Mouse (Mus musculus): ENCODE measurements around the gene Afg3l1.
"Not testable (repeated sequence)": the region's sequence is repeated elsewhere in the genome, so short reads cannot be mapped to it uniquely, and the experiment has no call there.

Afg3l1 gene

GRCm38 (mm10) chr8:123467476-123467875 lies 10.2 kb upstream of the Afg3l1 start:
- DNase-seq (ENCODE audit: low spot score): no peak

DNA sequence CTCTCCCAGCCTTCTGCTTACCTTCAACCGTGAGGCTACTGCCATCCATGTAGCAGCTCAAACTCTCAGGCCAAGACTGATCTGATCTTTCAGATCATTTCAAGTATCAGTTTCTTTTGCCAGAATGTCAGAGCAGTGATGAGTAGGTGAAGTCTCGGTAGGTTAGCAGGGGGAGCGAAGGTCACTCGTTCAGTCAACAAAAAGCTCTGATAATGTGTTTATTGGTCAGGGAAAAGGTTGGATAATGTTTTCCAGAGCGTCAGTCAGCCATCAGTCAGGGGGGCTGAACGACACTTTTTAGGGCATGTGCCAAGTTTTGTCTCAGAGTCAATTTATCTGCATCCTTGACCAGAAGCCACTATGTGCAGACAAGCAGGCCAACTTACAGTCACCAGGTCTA lies 4.7 kb upstream of the Afg3l1 start:
- DNase-seq (ENCODE audit: low spot score): not testable (repeated sequence)

DNA sequence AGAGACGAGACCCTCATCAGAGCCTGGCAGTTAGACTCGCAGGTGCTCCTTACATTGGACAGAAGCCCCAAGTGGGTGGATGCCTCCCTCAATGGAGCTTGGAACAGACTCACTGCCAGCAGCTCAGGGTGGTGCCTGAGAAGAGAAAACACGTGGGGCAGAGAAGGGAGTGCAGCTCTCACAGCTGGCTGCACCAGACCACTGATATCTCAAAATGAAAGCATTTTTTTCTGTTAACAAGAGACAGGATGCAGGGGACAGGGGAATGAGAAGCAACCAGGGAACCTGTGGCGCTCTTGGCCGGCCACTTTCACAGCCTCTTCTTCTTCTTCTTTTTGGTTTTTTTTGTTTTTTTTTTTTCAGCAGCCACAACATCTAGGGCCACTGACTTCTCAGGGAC lies 3.2 kb upstream of the Afg3l1 start:
- not testable (repeated sequence) for DNase-seq (ENCODE audit: low spot score)

GRCm38 (mm10) chr8:123476911-123477736 lies 579 bp upstream of the Afg3l1 start:
- peak; percentile 62 for DNase-seq (ENCODE audit: low spot score)

- peak; percentile 59 for DNase-seq (ENCODE audit: low spot score)
Observed at GRCm38 (mm10) chr8:123478456-123479218, 934 bp downstream of the Afg3l1 start.

GRCm38 (mm10) chr8:123482627-123483026 lies 4.9 kb downstream of the Afg3l1 start:
- DNase-seq (ENCODE audit: low spot score): peak; percentile 18

DNA sequence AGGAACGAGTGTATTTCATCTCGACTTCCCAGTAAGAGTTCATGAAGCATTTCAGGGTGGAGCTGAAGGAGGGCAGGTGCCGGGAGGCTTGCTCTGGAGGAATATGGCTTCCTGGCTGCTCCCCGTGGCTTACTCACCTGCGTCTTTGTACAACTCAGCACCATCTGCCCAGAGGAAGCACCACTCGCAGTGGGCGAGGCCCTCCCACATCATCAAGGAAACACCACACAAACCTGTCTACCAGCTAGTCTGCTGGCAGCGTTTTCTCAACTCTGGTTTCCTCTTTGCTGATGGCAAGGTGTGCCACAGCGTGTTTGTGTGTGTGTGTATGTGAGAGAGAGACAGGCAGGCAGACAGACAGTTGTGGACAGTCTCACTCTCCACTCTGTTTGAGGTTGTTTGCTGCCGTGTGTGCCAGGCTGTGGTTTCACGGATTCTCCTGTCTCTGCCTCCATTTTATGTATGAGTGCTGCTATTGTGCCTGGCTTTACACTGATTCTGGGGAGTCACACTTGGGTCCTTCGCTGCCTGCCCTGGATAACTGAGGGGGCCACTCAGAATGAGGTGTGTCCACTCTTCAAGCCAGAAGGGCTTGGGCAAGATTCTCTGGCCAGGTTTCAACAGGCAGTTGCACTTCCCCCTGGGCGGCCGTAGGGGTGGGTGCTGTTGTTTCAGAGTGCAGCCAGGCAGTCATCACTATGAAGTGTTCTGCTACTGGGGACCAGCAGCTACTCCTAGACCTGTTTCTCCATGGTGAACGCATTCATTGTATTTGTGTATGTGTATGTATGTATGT lies 13.8 kb downstream of the Afg3l1 start:
- DNase-seq (ENCODE audit: low spot score): no peak

DNA sequence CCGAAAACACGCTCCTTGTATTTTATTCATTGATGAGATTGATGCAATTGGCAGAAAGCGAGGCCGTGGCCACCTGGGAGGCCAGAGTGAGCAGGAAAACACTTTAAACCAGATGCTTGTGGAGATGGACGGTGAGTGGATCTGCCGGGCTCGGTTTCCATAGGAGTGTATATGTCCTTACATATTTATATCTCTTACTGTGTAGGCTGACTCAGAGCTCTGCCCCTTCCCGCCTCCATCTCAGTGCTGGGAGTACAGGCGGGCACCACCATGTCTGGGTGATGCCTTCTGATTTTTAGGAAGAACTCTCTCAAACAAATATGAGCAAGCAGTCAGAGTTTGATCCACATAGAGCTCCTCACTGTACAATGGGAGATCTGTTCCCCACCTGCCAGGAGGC lies 15.2 kb downstream of the Afg3l1 start:
- DNase-seq (ENCODE audit: low spot score): no peak

DNA sequence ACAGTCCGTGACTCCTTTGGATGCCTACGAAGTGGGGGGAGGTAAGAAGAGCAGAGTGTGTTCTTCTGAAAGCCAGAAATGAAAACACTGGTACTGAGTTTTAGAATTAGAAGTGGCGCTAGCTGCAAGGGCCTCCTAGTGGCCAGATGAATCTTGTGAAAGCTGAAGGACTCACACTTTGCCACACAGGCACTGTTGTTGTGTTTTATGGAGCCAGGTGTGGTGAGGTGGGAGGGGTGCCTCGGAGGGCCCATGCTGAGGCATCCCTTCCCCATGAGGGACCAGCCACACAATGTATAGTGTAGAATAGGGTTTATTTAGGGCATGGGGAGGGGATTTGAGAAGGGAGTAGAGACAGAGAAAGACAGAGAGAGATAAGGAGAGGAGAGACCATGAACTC lies 20.0 kb downstream of the Afg3l1 start:
- DNase-seq (ENCODE audit: low spot score): no peak

DNA sequence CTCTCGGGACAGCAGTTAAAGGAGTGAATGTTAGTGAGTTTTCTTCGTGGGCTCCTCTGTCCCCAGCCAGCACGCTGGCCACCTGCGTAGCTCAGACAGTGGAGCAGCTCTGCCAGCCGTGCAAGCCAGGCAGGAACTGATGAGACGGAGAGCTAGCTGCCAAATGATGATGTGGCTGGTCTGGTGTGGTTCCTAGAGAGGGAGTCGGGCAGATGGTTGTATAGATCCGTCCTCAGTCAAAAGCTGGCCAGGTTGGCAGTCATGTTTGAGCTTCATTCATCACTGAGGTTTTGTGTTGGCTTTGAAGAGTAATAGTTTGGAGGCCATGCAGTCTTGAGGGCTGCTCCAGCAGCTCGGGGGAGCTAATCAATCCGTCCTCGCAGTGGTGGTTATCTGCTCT lies 21.3 kb downstream of the Afg3l1 start:
- no peak for DNase-seq (ENCODE audit: low spot score)

DNA sequence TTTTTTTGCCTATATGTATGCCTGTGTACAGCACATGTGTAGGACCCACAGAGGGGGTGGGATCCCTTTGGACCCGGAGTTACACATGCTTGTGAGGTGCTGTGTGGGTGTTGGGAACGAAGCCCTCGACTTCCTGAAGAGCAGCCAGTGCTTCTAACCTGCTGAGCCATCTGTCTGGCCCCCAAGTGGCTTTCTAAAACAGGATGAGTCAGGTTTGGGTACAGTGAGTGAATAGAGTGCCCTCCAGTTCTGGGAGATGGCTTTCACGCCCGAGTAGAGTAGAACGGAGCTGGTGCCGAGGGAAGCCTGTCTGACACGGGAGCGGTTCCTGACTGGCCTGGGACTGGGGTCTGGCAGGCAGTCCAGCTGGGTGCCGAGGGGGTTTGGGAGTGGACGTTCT lies 21.9 kb downstream of the Afg3l1 start:
- no peak for DNase-seq (ENCODE audit: low spot score)

DNA sequence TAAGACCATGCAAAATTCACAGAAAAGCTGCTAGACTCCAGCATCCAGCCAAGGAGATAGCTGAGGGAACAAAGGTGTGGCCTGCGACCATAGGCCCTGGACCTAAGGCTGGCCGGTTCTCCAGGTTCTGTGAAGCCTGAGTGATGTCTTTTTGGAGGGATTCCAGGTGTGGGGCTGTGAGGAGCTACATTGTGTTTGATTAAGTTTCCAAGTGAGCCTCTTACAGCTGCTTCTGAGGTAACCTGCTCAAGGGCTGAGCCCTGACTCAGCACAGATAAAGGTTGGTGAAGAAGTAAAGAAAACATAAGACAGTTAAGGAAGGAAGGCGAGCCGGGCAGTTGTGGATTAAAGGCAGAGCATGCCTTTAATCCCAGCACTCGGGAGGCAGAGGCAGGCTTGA lies 24.5 kb downstream of the Afg3l1 start:
- DNase-seq (ENCODE audit: low spot score): no peak

DNA sequence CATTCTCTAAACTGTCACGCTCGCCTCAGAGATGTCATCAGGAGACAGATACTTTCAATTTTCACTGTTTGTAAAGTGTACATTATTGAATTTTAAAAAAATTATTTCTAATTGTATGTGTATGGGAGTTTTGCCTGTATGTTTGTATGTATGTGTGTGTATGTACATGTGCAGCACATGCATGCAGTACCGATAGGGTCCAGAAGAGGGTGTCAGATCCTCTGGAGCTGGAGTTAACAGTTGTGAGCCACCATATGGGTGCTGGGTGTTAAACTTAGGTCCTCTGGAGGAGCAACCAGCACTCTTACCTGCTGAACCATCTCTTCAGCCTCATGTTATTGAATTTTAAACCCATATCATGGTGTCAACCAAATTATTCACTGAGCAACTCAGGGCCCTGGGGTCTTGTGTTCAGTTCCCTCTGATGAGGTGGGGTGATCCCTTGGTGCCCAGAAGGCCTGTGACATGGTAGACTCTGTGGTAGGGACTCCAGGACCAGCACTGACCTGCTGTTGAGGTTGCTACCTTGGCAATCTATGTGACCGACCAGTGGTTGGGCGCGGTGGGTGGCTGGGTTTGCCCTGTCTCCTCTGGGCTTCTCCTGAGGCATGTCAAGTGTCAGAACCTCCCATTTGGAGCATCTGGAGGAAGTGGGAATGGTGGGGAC lies 26.2 kb downstream of the Afg3l1 start:
- no peak for DNase-seq (ENCODE audit: low spot score)

DNA sequence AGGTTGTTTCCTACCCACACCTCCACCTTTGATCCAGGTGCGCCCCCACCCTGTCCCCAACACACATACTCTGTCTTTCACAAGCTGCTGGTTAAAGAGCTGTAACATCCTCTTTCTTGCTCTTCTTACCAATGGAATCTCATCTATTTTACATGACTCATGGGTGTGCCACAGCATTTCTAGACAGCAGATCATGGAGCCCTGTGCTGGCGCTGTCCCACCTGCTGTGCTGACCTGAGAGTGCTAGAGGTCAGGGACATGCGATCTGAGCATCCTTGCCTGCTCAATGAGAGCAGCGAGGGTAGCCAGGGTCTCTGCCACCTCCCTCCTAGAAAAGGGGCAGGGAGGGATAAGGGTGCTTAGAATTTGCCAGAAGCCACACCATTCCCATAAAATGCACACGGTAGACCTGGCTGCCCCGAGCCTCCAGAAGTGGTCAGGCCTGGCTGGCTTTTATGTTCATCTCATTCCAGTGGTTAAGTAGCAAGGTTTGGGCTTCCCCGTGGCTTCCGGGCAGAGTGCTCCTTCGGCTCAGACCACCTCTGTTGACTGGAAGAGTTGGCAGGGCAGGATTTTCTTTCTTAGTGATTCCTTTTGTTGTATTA lies 27.0 kb downstream of the Afg3l1 start:
- no peak for DNase-seq (ENCODE audit: low spot score)

- DNase-seq (ENCODE audit: low spot score): no peak
Observed at GRCm38 (mm10) chr8:123505267-123505666, 27.6 kb downstream of the Afg3l1 start.

DNA sequence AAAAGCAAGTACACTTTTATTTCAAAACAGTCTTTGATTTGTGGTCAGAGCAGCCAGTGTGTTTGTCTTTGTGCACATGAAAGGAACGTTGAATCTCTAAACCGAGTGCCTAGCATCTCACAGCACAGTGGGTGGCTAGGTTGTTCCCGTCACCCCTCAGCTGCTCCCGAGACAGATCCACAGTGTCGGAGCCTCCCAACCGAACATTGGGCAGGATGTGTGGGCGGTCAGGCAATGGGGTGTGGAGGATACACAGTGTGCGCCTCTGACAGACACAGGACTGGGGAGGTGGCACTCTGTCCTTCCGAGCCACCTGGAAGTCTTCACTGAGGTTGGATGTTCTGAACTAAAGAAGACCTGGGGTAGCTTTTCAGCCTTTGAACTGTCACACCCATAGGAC lies 28.0 kb downstream of the Afg3l1 start:
- DNase-seq (ENCODE audit: low spot score): no peak

- DNase-seq (ENCODE audit: low spot score): no peak
Observed at GRCm38 (mm10) chr8:123507153-123507552, 29.4 kb downstream of the Afg3l1 start.

- DNase-seq (ENCODE audit: low spot score): no peak
Observed at GRCm38 (mm10) chr8:123510819-123511218, 33.1 kb downstream of the Afg3l1 start.

GRCm38 (mm10) chr8:123514136-123514535 lies 36.4 kb downstream of the Afg3l1 start:
- peak; percentile 31 for DNase-seq (ENCODE audit: low spot score)

DNA sequence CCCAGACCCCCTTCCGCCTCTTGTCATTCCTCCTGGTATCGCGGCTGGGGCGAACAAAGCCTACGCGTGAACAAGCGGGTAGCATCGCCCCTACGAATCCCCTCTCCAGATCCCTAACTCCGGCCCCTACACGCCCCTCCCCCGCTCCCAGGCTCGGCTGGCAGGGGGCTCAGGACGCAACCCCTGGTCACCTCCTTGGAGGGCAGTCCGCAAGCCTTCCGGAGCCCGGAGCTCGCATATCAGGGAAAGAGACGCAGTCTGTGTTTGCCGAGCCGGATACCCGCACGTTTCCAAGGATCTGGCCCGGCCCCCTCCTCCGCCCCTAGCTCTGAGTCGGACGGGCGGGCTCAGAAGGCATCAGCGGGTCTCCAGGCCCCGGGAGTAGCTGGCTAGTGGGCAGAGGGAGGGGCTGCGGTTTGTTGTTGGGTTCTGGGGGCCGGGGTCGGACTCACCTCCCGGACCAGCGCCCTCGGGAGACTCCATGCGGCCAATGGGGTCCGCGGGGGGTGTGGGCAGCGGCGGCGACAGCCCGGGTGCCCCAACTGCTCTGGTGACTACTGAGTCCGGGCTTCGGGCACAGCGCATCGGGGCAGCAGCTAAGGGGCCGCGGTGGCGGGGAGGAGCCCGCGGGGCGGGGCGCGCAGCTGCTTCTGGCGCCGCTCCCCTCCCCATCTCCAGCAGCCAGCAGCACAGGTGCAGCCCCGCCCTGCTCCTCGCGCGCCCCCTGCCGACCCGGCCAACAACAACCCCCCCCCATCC lies 37.3 kb downstream of the Afg3l1 start, which contains the start of gene Dbndd1:
Gene Dbndd1 (minus strand): TSS at position 683 of the 759 bp plus-strand sequence.
- peak; percentile 83 for DNase-seq (ENCODE audit: low spot score)

- DNase-seq (ENCODE audit: low spot score): no peak
Observed at GRCm38 (mm10) chr8:123515540-123515897, 37.8 kb downstream of the Afg3l1 start.

Data from embryo, embryonic 10.5 days (tissue).